Mouse (Mus musculus) brown adipose tissue, adult 24 weeks (tissue): Measurements from ENCODE around the gene Rce1. TPM values are rescaled to one million over a fixed set of nuclear protein-coding genes. Genes with fewer than 3 reads are reported as not detected.
A peak's percentile ranks its signal among the peaks of the same experiment; 100 is the strongest.

Source experiments
- H3K27ac ChIP-seq: fragments of 200-500 bp; replicated peaks from 2 replicates; pipeline ENCODE4 v1.5.1; 2012; ENCODE audit warnings: low read depth, mild to moderate bottlenecking, low read length
- H3K4me1 ChIP-seq: fragments of 200-500 bp; 2 replicates; pipeline ENCODE4 v1.6.1; 2012; ENCODE audit warnings: low read length, mixed read lengths; ENCODE audit not compliant: control insufficient read depth, insufficient read depth, insufficient read length
- H3K4me3 ChIP-seq: fragments of 200-500 bp; 2 replicates; pipeline ENCODE4 v1.5.1; 2012; ENCODE audit warnings: low read depth, mild to moderate bottlenecking, low read length, moderate library complexity; ENCODE audit not compliant: insufficient read depth
- polyA plus RNA-seq: library from polyadenylated mRNA; stranded (reverse); fragments of >200 nt; gene quantifications from 2 replicates; pipeline ENCODE4 v1.2.4, GENCODE M21; 2012; ENCODE audit not compliant: missing spikeins, insufficient read depth, insufficient read length

Rce1 gene
- polyA plus RNA-seq = 14.1 and 17.0 TPM in 2 replicates

DNA sequence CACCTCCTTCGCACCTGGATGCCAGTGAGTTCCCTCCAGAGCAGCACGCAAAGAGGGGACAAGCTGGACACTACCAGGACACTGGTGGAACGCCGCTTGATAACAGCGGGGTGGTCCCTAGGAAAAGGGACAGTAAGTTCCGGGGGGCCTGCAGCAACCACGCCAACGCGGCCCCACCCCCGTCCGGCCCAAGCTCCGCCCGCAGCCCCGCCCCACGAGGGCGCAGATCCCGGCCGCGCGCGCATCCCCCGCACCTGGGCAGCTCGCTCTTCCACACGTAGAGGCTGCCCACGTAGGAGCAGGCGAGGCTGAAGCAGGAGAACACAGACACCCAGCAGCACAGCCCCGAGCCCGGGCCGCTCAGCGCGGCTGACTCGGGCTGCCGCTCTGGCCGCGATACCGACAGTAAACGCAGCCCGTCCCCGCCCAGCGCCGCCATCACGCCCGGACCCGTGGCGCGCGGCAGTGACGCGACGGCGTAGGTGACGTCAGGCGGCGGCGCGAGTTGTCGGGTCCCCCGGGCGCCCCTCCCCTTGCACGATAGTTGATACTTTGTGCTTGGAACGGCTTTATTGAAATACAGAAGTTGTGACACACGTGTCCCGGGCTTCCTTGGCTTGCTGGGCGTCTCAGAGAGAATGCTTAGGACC, at the start of gene Rce1:
Rce1 (minus strand) TSS at position 463 of the 650 bp plus-strand sequence.
- peak within 1 kb of the TSS; percentile 91 for H3K4me3 ChIP-seq
- peak within 1 kb of the TSS; percentile 73 for H3K27ac ChIP-seq
- 0 out of 2 replicates have a peak, but pooled peaks cover 4% of the 10 kb centered on the region for H3K4me1 ChIP-seq

DNA sequence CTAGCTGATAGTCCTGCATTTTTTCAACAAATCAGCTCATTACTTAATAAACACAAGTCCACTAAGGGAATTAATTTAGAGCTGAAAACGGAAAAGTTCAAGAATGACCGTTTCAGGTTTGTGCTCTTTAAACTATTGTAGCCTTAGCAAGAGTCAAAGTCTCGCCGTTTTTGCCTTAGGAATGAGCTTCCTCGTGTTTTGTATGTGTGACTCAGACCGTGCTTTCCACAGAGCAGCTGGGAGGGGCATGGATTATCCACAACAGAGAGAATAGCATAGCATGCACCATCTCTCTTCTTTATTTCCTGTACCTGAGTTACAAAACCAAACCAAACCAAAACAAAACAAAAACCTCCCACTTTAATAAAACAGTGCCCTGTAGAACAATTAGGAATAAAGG, 47.0 kb upstream of the Rce1 start:
- Histone ChIP-seq H3K27ac (no peak overlapping the region), H3K4me3 (no peak overlapping the region), H3K4me1 (no peaks in the 10 kb centered on the region)

DNA sequence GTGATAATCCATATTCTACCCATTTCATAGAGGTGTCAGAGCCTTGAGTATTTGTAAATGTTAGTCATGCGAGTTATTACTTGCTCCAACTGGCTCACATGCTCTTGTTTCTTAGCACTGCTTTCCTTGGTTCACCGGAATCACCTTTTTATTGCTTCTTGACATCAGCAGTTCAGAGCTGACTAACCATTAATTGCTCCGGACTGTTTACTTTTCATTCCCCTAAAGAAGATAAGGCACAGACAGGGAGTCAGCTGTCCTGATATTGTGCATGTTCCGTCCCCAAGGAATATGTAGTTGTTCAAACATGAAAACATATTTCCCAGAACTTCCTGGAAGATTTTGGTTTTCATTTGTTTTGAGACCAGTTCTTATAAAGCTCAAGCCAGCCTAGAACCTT, 45.3 kb upstream of the Rce1 start:
- no peaks in the 10 kb centered on the region for H3K4me1 ChIP-seq
- H3K4me3 ChIP-seq = no peak overlapping the region
- no peak overlapping the region for H3K27ac ChIP-seq

DNA sequence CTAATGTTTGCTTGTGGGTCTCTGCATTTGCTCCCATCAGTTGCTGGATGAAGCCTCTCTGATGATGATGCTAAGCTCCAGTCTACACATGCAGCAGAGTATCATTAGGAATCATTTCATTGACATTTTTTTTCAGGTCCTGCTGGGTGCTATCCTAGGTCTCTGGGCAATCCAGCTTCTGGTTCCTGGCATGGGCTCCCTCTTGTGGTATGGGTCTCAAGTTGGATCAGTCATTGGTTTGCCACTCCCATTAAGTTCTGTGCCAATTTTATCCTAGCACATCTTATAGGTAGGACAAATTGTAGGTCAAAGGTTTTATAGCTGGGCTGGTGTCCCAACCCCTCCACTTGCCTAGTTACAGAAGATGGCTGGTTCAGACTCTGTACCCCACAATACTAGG, 41.4 kb upstream of the Rce1 start:
- Histone ChIP-seq H3K4me1 (no peaks in the 10 kb centered on the region), H3K27ac (no peak overlapping the region), H3K4me3 (no peak overlapping the region)

DNA sequence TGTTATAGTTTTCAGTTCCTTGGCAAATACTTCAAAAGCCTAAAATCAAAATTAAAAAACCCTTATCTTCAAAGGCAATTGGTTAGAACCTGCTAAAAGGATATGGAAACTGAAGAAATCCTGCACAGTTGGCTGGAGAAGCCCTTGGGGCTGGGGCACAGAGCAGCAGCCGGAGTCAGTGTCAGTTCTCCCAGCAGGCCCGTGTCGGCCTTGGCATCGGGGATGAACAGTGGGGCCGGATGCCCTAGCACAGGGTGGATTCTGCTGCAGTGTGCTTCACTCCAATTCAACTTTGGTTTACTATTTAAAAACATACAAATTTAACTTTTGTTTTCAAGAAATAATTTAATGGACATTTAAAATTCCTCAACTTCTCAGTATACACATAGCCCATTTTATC, 32.7 kb upstream of the Rce1 start:
- no peak overlapping the region for H3K4me3 ChIP-seq
- no peak overlapping the region for H3K27ac ChIP-seq
- H3K4me1 ChIP-seq = no peaks in the 10 kb centered on the region

DNA sequence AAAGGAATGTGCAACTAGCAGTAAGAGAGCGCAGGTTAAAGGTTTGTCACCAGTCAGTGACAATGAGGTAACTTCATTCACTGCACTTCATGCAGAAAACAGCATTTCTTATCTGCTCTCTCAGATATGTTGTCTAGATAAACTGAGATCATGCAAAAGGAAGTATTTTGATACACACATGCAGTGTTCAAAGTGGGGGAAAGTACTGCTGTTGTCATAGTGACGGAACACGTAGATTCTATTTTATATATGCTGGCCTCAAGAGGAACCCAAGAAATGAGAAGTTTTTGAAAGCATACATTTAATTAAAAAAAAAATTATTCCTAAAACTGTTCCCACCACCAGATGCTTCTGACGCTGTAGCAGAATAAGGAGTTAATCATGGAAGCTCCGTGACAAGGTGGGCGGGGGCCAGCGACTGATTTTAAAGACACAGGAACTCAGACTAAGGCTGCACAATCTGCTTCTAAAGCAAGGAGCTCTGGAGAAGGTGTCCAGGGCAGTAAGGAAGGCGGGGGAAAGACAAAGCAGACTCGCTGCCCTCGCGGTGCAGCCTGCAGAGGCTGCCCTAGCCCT, 21.6 kb upstream of the Rce1 start:
- Histone ChIP-seq H3K4me1 (no peaks in the 10 kb centered on the region), H3K27ac (no peak overlapping the region), H3K4me3 (no peak overlapping the region)

DNA sequence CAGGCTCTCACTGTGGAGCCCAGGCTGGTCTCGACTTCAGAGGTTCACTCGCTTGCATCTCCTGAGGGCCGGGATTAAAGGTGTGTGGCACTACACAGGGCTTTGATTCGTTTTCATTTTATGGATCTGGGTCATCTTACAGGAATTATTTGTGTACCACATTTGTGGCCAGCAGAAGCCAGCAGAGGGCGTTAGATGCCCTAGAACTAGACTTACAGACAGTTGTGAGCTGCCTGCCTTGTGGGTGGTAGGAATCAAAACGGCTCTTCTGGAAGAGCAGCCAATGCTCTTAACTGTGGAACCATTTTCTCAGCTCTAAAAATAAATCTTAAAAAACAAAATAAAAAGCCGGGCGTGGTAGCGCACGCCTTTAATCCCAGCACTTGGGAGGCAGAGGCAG, 18.8 kb upstream of the Rce1 start:
- Histone ChIP-seq H3K4me3 (no peak overlapping the region), H3K4me1 (no peaks in the 10 kb centered on the region), H3K27ac (no peak overlapping the region)

DNA sequence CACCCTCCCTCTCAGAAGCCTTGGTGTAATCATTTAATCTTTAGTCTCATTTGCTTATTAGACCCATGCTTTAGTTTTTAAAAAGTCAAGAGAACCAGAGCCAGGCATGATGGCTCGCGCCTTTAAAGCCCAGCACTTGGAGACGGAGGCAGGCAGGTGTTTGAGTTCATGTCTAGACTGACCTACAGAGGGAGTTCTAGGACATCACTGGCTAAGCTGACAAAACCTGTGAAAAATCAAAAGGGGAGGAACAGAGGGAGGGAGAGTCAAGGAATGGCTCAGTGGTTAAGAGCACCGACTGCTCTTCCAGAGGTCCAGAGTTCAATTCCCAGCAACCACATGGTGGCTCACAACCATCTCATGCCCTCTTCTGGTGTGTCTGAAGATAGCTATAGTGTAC, 10.5 kb upstream of the Rce1 start:
- H3K4me3 ChIP-seq = no peak overlapping the region
- H3K27ac ChIP-seq = no peak overlapping the region
- no peaks in the 10 kb centered on the region for H3K4me1 ChIP-seq

DNA sequence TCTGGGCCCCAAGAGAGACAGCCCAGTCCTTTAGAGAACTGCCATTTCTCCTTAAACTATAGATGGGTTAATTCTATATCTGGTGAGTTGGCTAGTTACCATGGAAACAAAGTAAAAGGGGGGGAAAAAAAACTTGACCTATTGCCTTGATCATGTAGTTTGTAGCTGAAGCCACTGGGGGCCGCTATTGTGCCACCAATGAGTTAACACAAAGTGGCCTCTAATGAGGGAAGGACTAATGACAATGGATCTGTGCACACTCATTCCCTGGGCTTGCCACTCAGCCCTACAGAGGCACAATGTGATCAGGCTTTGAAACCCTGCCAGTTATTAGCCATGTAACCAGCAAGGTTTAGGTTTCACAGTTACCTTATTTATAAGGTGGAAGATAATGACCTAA, 3.4 kb upstream of the Rce1 start:
- Histone ChIP-seq H3K27ac (no peak overlapping the region), H3K4me1 (0 out of 2 replicates have a peak, but pooled peaks cover 4% of the 10 kb centered on the region), H3K4me3 (no peak overlapping the region)

DNA sequence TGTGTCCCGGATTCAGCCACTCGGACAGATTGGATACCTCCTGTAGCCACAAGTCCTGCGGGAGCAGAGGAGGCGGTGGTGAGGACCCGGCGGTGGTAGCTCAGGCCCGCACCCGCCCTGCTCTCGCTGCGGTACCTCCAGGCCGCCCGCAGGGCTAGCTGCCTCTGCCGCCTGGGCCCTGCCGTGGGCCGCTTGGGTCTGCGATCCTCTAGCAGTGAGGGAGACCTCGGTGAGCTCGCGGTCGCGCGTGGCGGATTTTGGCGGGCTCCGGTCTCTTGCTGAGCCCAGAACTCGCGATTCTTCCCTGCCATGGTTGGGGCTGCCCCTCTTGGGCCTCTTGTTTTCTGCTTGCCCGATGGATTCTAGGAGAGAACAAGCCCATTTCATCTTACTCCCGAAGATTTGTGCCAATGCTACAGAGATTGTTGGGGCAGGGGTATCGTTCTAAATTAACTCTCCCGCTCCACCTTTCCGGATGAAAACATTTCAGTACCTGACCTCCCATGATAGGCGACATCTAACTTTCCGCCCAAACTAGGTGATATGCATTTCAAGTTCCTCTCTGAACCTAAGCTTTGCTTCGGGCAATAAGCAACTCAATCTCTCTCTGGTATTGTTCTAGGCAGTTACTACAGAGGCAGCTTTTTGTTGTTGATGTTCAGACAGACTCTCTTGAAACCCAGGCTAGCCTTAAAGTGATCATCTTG, 541 bp upstream of the Rce1 start:
- peak overlapping the region; percentile 91 for H3K4me3 ChIP-seq
- H3K4me1 ChIP-seq = 0 out of 2 replicates have a peak, but pooled peaks cover 4% of the 10 kb centered on the region
- peak overlapping the region; percentile 67 for H3K27ac ChIP-seq

DNA sequence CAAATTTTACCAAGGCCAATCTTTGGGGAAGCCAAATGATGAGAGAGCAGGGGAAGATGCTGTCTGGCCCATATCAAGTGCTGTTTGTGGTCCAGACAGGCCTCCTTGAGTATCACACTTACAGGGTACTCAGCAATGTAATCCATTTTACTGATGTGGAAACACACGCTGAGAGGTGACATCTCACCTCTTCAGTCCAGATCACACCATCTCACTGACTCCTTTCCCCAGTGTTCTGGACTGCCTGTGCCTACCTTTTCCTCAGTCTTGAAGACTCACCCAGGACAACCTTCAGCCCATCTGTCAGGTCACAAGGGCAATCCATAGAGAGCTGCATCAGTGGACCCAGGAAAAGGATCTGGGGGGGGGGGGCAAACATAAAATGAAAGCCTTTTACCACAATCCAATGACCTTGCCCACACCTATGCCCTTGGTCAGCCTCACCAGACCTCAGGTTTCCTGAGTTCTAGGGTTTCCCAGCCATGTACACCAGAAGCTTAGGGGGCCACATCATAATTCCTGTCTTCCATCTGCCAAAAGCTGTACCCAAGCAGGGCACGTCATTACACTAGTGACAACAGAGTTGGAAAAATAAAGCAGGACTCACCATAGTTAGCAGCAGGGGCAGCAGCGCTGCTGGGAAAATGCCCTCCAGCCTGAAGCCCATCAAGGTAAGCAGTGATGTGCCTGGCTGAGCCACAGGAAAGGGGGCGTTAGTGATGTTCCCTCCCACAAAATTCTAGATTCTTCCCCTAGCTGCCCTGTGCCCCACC, 849 bp downstream of the Rce1 start:
- peak overlapping the region; percentile 91 for H3K4me3 ChIP-seq
- H3K27ac ChIP-seq = peak overlapping the region; percentile 32
- 0 out of 2 replicates have a peak, but pooled peaks cover 4% of the 10 kb centered on the region for H3K4me1 ChIP-seq

DNA sequence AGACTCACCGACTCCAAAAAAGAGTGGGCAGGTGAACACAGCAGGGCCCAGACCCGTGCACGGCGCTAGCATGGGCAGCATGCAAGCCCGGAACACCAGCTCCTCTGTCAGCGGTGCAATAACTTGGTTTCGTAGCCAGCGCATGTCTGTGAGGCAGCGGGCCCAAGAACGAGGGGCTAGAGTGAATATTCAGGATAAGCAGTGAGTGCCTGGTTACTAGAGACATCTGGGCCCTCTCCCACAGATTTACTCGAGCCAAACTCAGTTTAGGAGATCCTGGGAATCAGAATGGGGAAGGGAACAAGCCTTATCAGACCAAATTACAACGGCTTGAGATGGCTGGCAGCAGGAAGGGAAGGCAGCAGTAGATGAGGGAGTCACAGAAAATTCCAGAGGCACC, 1.4 kb downstream of the Rce1 start:
- Histone ChIP-seq H3K4me1 (0 out of 2 replicates have a peak, but pooled peaks cover 4% of the 10 kb centered on the region), H3K27ac (no peak overlapping the region), H3K4me3 (no peak overlapping the region; the same call in 1 of the 2 replicates)

DNA sequence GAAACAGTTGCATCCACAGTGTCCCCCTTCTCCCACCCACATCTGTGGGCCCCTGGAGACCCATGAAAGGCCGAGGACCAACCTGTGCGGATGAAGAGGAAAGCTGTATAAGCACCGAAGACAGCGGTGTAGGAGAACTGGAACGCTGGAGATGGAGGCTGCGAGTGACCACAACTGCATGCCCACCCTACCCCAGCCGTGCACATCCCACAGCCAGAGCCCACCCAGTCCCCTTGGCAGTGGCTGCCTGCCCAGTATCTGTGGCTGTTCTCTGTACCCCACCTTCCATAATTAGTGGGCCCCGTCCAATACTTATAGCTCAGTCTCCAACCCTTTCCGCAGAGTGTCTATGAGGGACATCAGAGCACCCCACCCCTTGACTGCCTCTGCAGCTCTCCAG, 2.0 kb downstream of the Rce1 start:
- 0 out of 2 replicates have a peak, but pooled peaks cover 4% of the 10 kb centered on the region for H3K4me1 ChIP-seq
- H3K4me3 ChIP-seq = no peak overlapping the region
- no peak overlapping the region for H3K27ac ChIP-seq

DNA sequence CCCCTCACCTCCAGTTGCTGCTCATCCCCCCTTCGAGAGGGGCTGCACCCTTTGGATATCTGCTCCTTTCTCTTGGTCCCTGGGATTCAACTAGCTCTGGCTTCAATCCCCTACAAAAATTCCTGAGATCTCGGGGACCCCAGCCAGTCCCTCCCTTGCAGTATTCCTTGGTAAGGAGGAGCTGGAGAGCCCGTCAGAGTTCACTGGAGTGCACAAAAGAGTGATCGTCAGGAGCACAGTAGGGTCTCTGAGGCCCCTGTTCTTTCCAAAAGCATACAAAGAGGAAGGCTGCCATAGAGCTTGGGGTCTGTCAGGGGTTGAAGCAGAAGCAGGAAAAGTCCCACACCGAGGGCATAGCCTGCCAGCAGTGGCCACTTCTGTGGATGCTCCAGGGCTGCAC, 2.7 kb downstream of the Rce1 start:
- Histone ChIP-seq H3K27ac (no peak overlapping the region), H3K4me3 (no peak overlapping the region), H3K4me1 (0 out of 2 replicates have a peak, but pooled peaks cover 4% of the 10 kb centered on the region)

DNA sequence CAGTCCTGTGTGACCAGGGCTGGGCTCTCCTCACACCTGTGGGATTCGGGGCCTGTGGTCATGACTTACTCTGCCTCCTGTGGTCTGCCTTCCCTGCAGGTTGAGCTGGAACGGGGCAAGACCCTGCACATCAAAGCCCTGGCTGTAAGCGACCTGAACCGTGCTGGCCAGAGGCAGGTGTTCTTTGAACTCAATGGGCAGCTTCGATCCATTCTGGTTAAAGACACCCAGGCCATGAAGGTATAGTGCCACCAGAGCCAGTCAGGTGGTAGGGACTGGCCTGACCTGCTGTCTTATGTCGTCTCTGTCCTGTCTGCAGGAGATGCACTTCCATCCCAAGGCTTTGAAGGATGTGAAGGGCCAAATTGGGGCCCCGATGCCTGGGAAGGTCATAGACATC, 4.7 kb downstream of the Rce1 start:
- Histone ChIP-seq H3K4me1 (no peaks in the 10 kb centered on the region), H3K27ac (no peak overlapping the region), H3K4me3 (no peak overlapping the region)
